Mouse (Mus musculus): ENCODE data around the gene Igsf11. TPM values are rescaled to one million over a fixed set of nuclear protein-coding genes. Genes with fewer than 3 reads are reported as not detected.

Gene Igsf11
- not detected in 2 replicates for polyA plus RNA-seq (2012)

DNA sequence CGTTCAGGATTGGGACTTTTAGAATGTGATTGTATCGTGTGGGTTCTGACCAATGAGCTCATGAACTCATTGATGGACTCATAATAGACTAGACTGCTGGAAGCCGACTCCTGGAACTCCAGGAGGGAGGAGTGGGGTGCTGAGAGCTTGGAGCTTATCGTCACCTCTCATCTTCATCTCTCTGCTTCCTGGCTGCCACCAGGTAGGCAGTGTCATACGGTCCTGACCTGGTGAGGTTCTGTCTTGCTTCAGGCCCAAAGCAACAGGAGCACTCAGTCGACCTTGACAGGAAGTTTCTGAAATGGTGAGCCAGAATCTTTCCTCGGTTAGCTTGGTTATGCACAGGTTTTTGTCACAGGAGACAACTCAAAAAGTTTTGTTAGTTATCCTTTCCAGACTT lies at the start of gene Igsf11:
TSS of gene Igsf11 (plus strand) at position 301 of the 400 bp plus-strand sequence.

Other genes starting within 250 kb of the Igsf11 start
- gene Arhgap31, start 179.4 kb upstream of the Igsf11 start, polyA plus RNA-seq (2012) = 6.5 and 7.6 TPM in 2 replicates
- gene B4galt4, start 150.4 kb upstream of the Igsf11 start, polyA plus RNA-seq (2012) = 4.1 and 7.0 TPM in 2 replicates
- 0.03 and 0.12 TPM in 2 replicates for gene Upk1b, start 92.3 kb upstream of the Igsf11 start, polyA plus RNA-seq (2012)
- gene 4930435E12Rik, start 63.9 kb upstream of the Igsf11 start, polyA plus RNA-seq (2012) = not detected in 2 replicates

Measured in megakaryocyte-erythroid progenitor cell, adult 5 weeks (primary cell).